Mouse (Mus musculus) heart, embryonic 15.5 days (tissue): ENCODE results near the gene Birc2. TPM values are rescaled to one million over a fixed set of nuclear protein-coding genes. Genes with fewer than 3 reads are reported as not detected.
"Not testable (repeated sequence)": the region's sequence is repeated elsewhere in the genome, so short reads cannot be mapped to it uniquely, and the experiment has no call there.

ENCODE experiments used
- ATAC-seq: fragments of 200-750 bp; cut with Nextera tagmentation; replicated peaks from 2 replicates; pipeline ENCODE4 v1.8.0; 2017; ENCODE audit warnings: low read depth, moderate TSS enrichment; ENCODE audit not compliant: insufficient number of reproducible peaks, insufficient read depth, low FRiP score
- H3K27ac ChIP-seq: fragments of 300-500 bp; sonication (generic); 2 replicates; pipeline ENCODE4 v1.5.1; 2015; ENCODE audit warnings: mild to moderate bottlenecking, inconsistent platforms
- H3K27me3 ChIP-seq: fragments of 300-500 bp; sonication (generic); 2 replicates; pipeline ENCODE4 v1.6.1; 2015; ENCODE audit warnings: inconsistent platforms
- H3K36me3 ChIP-seq: fragments of 300-500 bp; sonication (generic); 2 replicates; pipeline ENCODE4 v1.6.1; 2015; ENCODE audit warnings: mild to moderate bottlenecking, inconsistent platforms
- H3K4me1 ChIP-seq: fragments of 300-500 bp; sonication (generic); replicated peaks from 2 replicates; pipeline ENCODE4 v1.6.1; 2015; ENCODE audit warnings: inconsistent platforms
- H3K4me2 ChIP-seq: fragments of 300-500 bp; sonication (generic); 2 replicates; pipeline ENCODE4 v1.6.1; 2015; ENCODE audit warnings: inconsistent platforms, mild to moderate bottlenecking, moderate library complexity
- H3K4me3 ChIP-seq: fragments of 300-500 bp; sonication (generic); 2 replicates; pipeline ENCODE4 v1.5.1; 2015; ENCODE audit warnings: mild to moderate bottlenecking, inconsistent platforms
- H3K9ac ChIP-seq: fragments of 300-500 bp; sonication (generic); 2 replicates; pipeline ENCODE4 v1.6.1; 2015; ENCODE audit warnings: mild to moderate bottlenecking, inconsistent platforms
- H3K9me3 ChIP-seq: fragments of 300-500 bp; sonication (generic); replicated peaks from 2 replicates; pipeline ENCODE4 v1.6.1; 2016; ENCODE audit warnings: inconsistent platforms
- WGBS: fragments of 180-500 bp; shearing (Covaris S2); methylation state at CpG from one replicate; pipeline ENCODE4 v1.1.7; 2015; ENCODE audit warnings: mixed read lengths; 5-methylcytosine and 5-hydroxymethylcytosine counted together
- polyA plus RNA-seq: library from polyadenylated mRNA; unstranded; fragments of >200 nt; fragmentation: Nextera tagmentation; extraction: Ambion mirVana; gene quantifications from 2 replicates; pipeline ENCODE4 v1.2.1, GENCODE M21; 2015

Birc2 gene
- polyA plus RNA-seq, 1 experiment from 2014 or later, result 25.5 TPM

DNA sequence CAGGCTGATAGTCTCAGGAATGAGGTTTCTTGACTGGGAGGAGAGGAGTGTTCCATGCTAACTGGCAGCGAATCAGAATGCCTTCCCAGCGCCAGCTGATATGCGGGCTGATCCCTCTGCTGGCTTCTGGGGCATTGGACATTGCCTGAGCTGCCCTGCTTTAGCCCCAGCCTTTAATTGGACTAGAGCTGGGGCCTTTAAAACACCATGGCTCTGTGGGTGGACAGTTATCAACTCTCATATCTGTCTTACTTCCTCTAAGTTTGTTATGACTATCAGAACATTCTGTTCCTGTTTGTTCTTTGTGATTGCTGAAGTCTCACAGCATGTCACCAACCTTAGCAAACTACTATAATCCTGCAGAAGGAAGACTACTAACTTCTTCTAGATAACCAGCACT, 31.1 kb upstream of the Birc2 start:
- Histone ChIP-seq H3K9ac (no peak overlapping the region), H3K9me3 (no peaks in the 10 kb centered on the region), H3K27me3 (no peaks in the 10 kb centered on the region), H3K4me2 (no peak overlapping the region), H3K36me3 (no peaks in the 10 kb centered on the region), H3K4me1 (peaks cover 4% of the 10 kb centered on the region; the same call in 1 of the 2 replicates), H3K27ac (no peak overlapping the region), H3K4me3 (no peak overlapping the region)
- ATAC-seq, result no peak
- WGBS, result 94% methylated on average over 3 of the region's 3 CpGs

DNA sequence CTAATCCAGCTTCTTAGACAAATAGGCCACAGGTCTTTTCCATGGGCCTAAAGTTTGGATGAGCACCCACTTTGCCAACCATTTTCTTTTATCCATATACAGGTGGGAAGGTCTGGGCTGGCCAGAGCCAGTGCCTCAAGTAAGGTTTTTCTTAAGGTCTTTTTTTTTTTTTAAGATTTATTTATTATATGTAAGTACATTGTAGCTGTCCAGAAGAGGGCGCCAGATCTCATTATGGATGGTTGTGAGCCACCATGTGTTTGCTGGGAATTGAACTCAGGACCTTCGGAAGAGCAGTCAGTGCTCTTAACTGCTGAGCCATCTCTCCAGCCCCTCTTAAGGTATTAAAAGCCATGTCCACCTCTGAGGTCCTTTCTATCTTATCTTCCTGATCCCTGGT, 30.1 kb upstream of the Birc2 start:
- not testable (repeated sequence) for H3K9me3 ChIP-seq, H3K4me1 ChIP-seq, H3K36me3 ChIP-seq

DNA sequence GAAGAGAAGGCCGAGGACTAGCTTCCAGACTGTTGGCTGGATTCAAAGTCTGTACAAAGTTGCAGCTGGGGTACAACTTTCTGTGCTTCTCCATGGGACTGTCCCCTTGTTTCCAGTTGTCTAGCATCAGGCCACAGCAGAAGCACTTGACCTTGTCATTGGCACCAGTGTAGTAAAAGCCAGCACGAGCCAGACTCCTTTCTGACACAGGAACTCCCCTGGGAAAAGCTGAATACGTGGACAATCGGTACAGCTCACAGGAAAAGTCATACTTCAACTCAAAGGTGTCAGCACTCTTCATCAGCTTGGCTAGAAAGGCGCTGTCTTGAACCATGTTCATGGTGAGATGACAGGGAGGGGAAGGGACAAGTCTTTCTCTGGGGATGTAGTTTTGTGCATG, 24.1 kb upstream of the Birc2 start:
- ATAC-seq, result no peak
- WGBS, result 69% methylated on average over 5 of the region's 5 CpGs

More for the DNA sequence above, 30.1 kb upstream of the Birc2 start:
- H3K27me3 ChIP-seq, H3K27ac ChIP-seq, ATAC-seq, H3K4me2 ChIP-seq, H3K9ac ChIP-seq, H3K4me3 ChIP-seq: not testable (repeated sequence)
- WGBS, result 77% methylated on average over 2 of the region's 2 CpGs

DNA sequence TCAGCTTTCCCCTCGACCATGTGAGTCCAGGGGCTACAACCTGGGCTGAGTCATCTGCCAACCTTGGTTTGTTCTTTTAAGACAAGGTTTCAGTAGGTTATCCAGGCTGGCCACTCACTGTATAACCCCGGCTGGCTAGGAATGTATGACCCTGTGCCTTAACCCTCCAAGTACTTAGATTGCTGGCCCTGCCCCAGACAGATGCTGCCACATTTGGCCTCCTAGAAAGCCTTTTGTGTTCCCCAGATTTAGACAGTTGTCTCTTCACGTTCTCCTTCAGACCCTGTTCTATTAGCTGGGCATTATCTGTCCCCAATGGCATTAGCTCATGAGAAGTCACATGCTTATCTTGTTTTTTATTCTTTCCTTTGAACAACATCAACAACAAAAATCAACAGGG, 19.0 kb upstream of the Birc2 start:
- Histone ChIP-seq H3K4me2 (no peak overlapping the region), H3K9me3 (no peaks in the 10 kb centered on the region), H3K27ac (no peak overlapping the region), H3K27me3 (no peaks in the 10 kb centered on the region), H3K4me3 (no peak overlapping the region), H3K36me3 (no peaks in the 10 kb centered on the region), H3K9ac (no peak overlapping the region), H3K4me1 (no peaks in the 10 kb centered on the region)
- WGBS, result 58% methylated on average over 3 of the region's 3 CpGs
- no peak for ATAC-seq

More for the DNA sequence above, 24.1 kb upstream of the Birc2 start:
- no peaks in the 10 kb centered on the region for H3K36me3 ChIP-seq
- H3K9me3 ChIP-seq, result no peaks in the 10 kb centered on the region
- no peaks in the 10 kb centered on the region for H3K4me1 ChIP-seq
- no peaks in the 10 kb centered on the region for H3K27me3 ChIP-seq
- no peak overlapping the region for H3K4me2 ChIP-seq
- no peak overlapping the region for H3K4me3 ChIP-seq
- no peak overlapping the region for H3K27ac ChIP-seq
- no peak overlapping the region for H3K9ac ChIP-seq

DNA sequence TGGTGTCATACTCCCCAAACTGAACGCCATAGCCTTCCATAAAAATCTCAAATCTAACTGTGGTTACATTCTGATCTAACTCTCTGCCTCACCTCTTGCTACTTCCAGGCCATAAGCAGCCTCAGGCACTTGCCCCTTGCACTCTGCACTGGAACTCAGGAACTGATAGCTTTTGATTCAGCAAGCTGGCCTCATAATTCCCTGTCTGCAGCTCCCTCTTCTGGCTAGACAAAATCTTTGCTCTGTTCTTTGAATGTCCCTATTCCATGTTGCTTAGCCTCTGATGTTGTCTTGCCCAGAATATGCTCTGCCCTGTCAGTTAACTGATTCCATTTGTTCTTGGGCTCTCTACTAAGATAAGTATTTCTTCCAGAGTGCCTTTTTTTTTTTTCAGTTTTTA, 18.5 kb upstream of the Birc2 start:
- WGBS, result 26% methylated on average over 1 of the region's 1 CpGs
- H3K4me2 ChIP-seq, result no peak overlapping the region

DNA sequence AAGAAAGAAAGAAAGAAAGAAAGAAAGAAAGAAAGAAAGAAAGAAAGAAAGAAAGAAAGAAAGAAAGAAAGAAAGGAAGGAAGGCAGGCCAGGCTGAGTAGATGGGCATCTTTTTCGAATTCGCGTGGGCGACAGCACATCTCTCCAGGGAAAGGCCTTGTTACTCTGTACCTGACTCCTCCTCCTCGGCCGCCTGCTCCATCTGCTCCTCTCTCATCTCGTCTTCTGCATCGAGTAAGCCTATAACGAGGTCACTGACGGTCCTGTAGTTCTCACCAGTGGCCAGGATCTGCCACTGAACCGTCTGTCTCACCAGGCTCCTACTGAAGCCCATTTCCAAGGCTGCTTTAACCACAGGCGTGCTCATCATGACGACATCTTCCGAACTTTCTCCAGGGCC, 17.3 kb upstream of the Birc2 start:
- not testable (repeated sequence) for H3K4me2 ChIP-seq, H3K4me3 ChIP-seq, H3K4me1 ChIP-seq, H3K27me3 ChIP-seq, H3K27ac ChIP-seq, H3K36me3 ChIP-seq, H3K9me3 ChIP-seq, ATAC-seq, H3K9ac ChIP-seq
- WGBS, result 85% methylated on average over 14 of the region's 14 CpGs

More for the DNA sequence above, 18.5 kb upstream of the Birc2 start:
- no peaks in the 10 kb centered on the region for H3K4me1 ChIP-seq
- no peaks in the 10 kb centered on the region for H3K36me3 ChIP-seq
- no peak overlapping the region for H3K4me3 ChIP-seq
- no peak overlapping the region for H3K27ac ChIP-seq
- H3K9ac ChIP-seq, result no peak overlapping the region
- no peaks in the 10 kb centered on the region for H3K27me3 ChIP-seq
- no peaks in the 10 kb centered on the region for H3K9me3 ChIP-seq
- no peak for ATAC-seq

DNA sequence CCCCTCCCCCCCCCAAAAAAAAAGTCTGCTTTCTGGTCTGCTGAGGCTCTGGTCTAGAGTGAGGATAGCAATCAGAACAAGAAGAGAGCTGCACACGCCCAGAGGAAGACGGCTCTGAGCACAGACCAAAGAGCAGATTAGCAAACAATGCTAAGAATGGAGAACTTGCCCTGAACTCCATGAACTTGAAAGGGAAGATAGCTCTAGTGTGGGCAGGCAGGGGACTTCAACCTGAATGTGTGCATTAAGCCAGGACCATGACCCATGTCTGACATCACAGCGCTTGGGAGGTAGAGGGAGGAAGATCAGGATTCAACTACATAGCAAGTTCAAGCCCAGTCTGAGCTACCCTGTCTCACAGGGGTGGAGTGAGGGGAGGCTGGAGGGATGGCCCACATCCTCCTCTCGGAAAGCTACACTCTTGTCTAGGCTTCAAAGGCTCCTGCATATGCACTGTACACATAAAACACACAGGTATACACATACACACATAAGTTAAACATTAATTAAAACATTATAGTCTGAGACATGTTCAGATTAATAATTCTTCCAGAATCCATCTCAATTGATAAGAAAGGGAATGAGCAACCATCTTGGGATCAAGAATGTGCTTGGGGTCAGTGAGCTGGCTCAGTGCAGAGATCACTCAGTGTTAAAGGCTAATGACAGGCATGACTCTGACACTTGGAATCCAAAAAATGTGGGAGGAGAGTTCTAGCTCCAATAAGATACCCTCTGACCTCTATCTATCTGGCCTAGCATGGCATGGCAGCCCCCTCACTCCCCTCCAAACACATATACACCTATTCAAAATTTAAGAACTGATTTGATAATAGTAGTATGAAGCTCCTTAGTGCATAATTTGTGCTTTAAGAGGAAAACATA, 15.7 kb upstream of the Birc2 start:
- H3K4me3 ChIP-seq, result no peak overlapping the region
- no peak overlapping the region for H3K4me2 ChIP-seq
- no peaks in the 10 kb centered on the region for H3K9me3 ChIP-seq
- ATAC-seq, result no peak
- 64% methylated on average over 4 of the region's 4 CpGs for WGBS
- H3K9ac ChIP-seq, result no peak overlapping the region
- no peak overlapping the region for H3K27ac ChIP-seq
- no peaks in the 10 kb centered on the region for H3K36me3 ChIP-seq
- no peaks in the 10 kb centered on the region for H3K4me1 ChIP-seq
- no peaks in the 10 kb centered on the region for H3K27me3 ChIP-seq

DNA sequence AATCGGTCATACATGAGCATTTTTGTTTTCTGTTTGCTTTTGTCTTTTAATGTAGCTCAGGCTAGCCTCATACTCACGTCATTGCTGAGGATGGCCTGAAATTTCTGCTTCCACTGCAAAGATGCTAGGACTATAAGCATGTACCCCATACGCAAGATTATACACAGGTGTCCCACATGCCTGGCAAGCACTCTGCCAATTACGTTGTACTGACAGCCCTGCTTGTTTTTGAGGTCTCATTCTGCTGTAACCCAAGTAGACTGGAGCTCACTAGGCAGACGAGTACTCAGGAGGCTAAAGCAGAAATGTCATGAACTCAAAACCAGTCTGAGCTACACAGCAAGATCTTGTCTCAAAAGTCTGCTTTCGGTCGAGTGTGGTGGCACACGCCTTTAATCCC, 15.0 kb upstream of the Birc2 start:
- Histone ChIP-seq H3K9me3 (no peaks in the 10 kb centered on the region), H3K36me3 (no peaks in the 10 kb centered on the region), H3K27ac (no peak overlapping the region), H3K4me2 (no peak overlapping the region), H3K4me1 (no peaks in the 10 kb centered on the region), H3K4me3 (no peak overlapping the region), H3K27me3 (no peaks in the 10 kb centered on the region), H3K9ac (no peak overlapping the region)
- WGBS, result 84% methylated on average over 8 of the region's 8 CpGs
- no peak for ATAC-seq

DNA sequence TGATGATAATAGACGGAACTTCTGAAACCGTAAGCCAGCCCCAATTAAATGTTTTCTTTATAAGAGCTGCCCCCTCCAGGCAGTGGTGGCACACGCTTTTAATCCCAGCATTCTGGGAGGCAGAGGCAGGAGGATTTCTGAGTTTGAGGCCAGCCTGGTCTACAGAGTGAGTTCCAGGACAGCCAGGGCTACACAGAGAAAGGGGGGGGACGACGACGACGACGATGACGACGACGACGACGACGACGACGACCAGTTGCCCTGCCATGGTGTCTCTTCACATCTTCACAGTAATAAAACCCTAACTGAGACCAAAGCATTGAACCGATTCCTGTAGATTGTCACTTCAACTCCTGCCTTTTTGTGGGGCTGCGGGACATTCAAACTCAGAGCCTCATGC, 11.3 kb upstream of the Birc2 start:
- Histone ChIP-seq H3K4me1 (0 out of 2 replicates have a peak, but pooled peaks cover 5% of the 10 kb centered on the region), H3K4me3 (no peak overlapping the region), H3K4me2 (no peak overlapping the region), H3K27ac (no peak overlapping the region), H3K9me3 (no peaks in the 10 kb centered on the region), H3K9ac (no peak overlapping the region), H3K36me3 (no peaks in the 10 kb centered on the region), H3K27me3 (no peaks in the 10 kb centered on the region)
- ATAC-seq, result no peak
- 90% methylated on average over 18 of the region's 18 CpGs for WGBS

DNA sequence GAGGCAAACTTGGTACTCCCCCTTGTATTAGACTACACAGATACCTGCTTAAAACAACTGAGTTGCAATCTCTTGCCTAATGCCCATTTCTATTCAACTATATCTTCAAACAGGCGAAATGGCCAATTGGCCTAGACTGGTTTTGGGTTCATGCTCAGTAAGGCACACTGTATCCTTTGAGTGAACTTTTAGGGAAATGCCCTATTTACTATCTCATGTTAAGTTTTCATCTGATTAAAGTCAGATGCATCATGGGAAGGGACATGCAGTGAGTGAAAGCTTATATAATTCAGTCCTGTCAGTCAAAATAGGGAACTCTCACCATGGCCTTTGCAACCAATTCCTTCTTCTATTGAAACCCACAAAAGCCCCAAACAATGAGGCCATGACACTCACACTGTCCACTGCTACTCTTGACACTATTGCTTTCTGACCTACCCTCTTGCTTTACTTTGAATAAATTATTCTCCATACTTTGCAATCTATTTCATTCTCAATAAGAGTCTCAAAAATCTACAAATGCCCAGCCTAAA, 9.9 kb upstream of the Birc2 start:
- Histone ChIP-seq H3K4me1 (0 out of 2 replicates have a peak, but pooled peaks cover 5% of the 10 kb centered on the region), H3K4me3 (no peak overlapping the region), H3K27me3 (no peaks in the 10 kb centered on the region), H3K9me3 (no peaks in the 10 kb centered on the region), H3K27ac (no peak overlapping the region), H3K9ac (no peak overlapping the region), H3K4me2 (no peak overlapping the region), H3K36me3 (no peaks in the 10 kb centered on the region)
- no peak for ATAC-seq
- 89% methylated on average over 1 of the region's 1 CpGs for WGBS

DNA sequence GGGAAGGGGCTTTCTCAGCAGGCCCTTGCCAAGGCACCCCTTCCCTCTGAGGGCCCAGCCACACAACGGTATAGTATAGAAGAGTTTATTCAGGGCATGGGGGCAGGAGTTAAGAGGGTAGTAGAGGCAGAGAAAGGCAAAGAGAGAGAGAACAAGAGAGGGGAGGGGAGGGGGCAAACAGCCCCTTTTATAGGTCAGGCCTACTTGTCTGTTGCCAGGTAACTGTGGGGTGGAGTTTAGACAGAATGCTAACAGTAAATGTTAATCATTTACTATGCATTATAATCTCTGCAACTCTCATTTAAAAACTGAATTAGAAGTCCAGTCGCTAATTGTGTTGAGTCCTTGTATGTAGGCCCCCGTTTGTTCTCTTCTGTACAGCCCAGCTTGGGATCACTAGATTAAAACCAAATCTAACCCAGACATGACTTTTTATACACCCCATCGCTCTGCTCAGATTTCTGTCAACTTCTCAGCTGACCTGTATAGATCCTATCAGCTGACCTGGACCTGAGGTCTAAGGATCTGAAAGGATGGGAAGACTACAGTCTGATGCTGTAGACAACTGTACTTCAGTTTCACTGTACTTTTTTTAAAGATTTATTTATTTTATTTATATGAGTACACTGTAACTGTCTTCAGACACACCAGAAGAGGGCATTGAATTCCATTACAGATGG, 8.5 kb upstream of the Birc2 start:
- whole genome bisulfite sequencing, result 81% methylated on average over 4 of the region's 4 CpGs
- no peak overlapping the region for H3K4me3 ChIP-seq
- H3K27ac ChIP-seq, result no peak overlapping the region
- H3K9me3 ChIP-seq, result no peaks in the 10 kb centered on the region
- H3K36me3 ChIP-seq, result no peaks in the 10 kb centered on the region
- H3K27me3 ChIP-seq, result no peaks in the 10 kb centered on the region
- H3K4me2 ChIP-seq, result no peak overlapping the region
- no peak overlapping the region for H3K9ac ChIP-seq
- 0 out of 2 replicates have a peak, but pooled peaks cover 5% of the 10 kb centered on the region for H3K4me1 ChIP-seq
- ATAC-seq, result no peak
